Mouse (Mus musculus): ENCODE measurements around the gene Nfix.

GRCm38 (mm10) chr8:84789855-84790486 lies 10.2 kb downstream of the Nfix start:
- TF ChIP-seq CTCF (IDR thresholded peaks at IDR 0.05; ENCODE audit: borderline replicate concordance, insufficient read depth, low read depth, low read length), result no peak
- TF ChIP-seq POLR2A (IDR thresholded peaks at IDR 0.05; ENCODE audit: borderline replicate concordance, insufficient read depth, low read length), result no peak

Measured in cerebellum, adult 2 months (tissue).